Mouse (Mus musculus): ENCODE results near the gene Kat6b. TPM values are rescaled to one million over a fixed set of nuclear protein-coding genes. Genes with fewer than 3 reads are reported as not detected.

Kat6b gene
- polyA plus RNA-seq, 1 experiment from 2014 or later: 13.5 TPM

DNA sequence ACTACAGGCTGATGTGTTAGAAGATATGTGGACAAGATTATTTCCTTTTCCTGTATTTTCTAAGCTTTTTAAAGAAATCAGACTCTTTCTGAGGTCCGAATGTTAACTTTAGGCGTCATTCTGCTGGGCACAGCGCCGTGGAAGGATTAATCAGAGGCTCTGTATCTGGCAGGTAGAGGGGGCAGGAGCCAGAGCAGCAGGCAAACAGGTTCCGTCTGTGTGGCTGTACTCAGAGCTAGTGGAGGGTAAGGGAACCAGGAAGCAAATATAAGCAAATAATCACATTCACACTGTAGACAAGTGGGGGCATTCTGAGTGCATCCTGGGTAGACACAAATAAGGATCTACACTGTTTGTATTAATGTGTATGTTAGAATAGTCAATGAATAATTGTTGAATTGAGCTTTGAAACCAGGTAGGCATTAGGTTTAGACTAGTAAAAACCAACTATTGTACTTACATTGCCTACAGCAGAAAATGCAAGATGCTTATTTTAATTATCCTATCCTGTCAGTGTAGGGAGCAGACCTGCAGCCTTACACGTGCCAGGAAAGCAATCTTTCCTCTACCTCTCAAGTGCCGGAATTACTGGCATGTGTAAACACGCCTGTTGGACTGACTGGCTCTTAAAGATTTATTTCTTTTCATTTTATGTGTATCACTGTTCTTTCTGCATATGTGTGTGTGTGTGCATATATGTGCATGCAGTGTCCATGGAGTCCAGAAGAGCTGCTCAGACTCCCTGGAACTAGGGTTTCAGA lies 104.4 kb downstream of the Kat6b start:
- Histone ChIP-seq H3K36me3 (ENCODE audit: control insufficient read depth, insufficient read depth, low read length) (no peaks in the 10 kb centered on the region), H3K4me1 (ENCODE audit: control insufficient read depth, insufficient read depth, low read length) (peaks cover 36% of the 10 kb centered on the region), H3K27ac (ENCODE audit: low read depth, low read length) (no peak overlapping the region), H3K4me3 (ENCODE audit: low read depth, low read length) (no peak overlapping the region), H3K4me2 (no peak overlapping the region), H3K9ac (ENCODE audit: low read length) (no peak overlapping the region), H3K9me3 (ENCODE audit: control insufficient read depth, low read length) (no peaks in the 10 kb centered on the region), H3K27me3 (ENCODE audit: control insufficient read depth, insufficient read depth, low read length) (no peaks in the 10 kb centered on the region)
- 54% methylated on average over 8 of the region's 8 CpGs for WGBS
- ATAC-seq (ENCODE audit: low FRiP score): no peak
- no peak for DNase-seq (ENCODE audit: low spot score, missing footprints)

- DNase-seq (ENCODE audit: low spot score, missing footprints): no peak
- Histone ChIP-seq H3K9me3 (ENCODE audit: control insufficient read depth, low read length) (no peaks in the 10 kb centered on the region), H3K4me2 (no peak overlapping the region), H3K27me3 (ENCODE audit: control insufficient read depth, insufficient read depth, low read length) (no peaks in the 10 kb centered on the region), H3K4me3 (ENCODE audit: low read depth, low read length) (no peak overlapping the region), H3K27ac (ENCODE audit: low read depth, low read length) (no peak overlapping the region), H3K4me1 (ENCODE audit: control insufficient read depth, insufficient read depth, low read length) (peaks cover 28% of the 10 kb centered on the region), H3K36me3 (ENCODE audit: control insufficient read depth, insufficient read depth, low read length) (no peaks in the 10 kb centered on the region), H3K9ac (ENCODE audit: low read length) (no peak overlapping the region)
- ATAC-seq (ENCODE audit: low FRiP score): no peak
- WGBS: 21% methylated on average over 4 of the region's 4 CpGs
These were observed 105.4 kb downstream of the Kat6b start for GRCm38 (mm10) chr14:21586481-21587118.

DNA sequence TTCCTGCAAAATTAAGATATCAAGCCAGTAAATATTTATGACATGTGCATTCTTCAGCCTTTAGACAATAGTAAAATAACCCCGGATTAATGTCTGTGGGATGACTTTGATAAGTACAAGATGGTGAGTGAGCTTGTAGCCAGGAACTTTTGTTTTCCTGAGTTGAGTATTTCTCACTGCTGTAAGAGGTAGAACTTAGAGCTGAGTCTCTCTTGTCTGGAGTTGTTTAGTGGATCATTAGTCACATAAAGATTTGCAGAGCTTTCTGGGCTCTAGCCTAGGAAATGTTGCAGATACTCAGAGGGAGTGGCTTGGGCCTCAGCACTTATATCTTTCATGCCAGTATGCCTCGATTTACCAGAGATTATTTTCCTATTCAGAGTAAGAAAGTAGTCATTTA lies 106.7 kb downstream of the Kat6b start:
- no peaks in the 10 kb centered on the region for H3K36me3 ChIP-seq (ENCODE audit: control insufficient read depth, insufficient read depth, low read length)
- peaks cover 25% of the 10 kb centered on the region for H3K4me1 ChIP-seq (ENCODE audit: control insufficient read depth, insufficient read depth, low read length)
- H3K27ac ChIP-seq (ENCODE audit: low read depth, low read length): no peak overlapping the region
- H3K4me3 ChIP-seq (ENCODE audit: low read depth, low read length): no peak overlapping the region
- 78% methylated on average over 2 of the region's 2 CpGs for WGBS
- H3K9me3 ChIP-seq (ENCODE audit: control insufficient read depth, low read length): 0 out of 2 replicates have a peak, but pooled peaks cover 3% of the 10 kb centered on the region
- no peaks in the 10 kb centered on the region for H3K27me3 ChIP-seq (ENCODE audit: control insufficient read depth, insufficient read depth, low read length)
- ATAC-seq (ENCODE audit: low FRiP score) (no peak), DNase-seq (ENCODE audit: low spot score, missing footprints) (no peak)
- H3K4me2 ChIP-seq: no peak overlapping the region
- no peak overlapping the region for H3K9ac ChIP-seq (ENCODE audit: low read length)

GRCm38 (mm10) chr14:21589620-21590019 lies 108.4 kb downstream of the Kat6b start:
- H3K4me1 ChIP-seq (ENCODE audit: control insufficient read depth, insufficient read depth, low read length): peaks cover 13% of the 10 kb centered on the region
- no peaks in the 10 kb centered on the region for H3K27me3 ChIP-seq (ENCODE audit: control insufficient read depth, insufficient read depth, low read length)
- H3K4me3 ChIP-seq (ENCODE audit: low read depth, low read length): no peak overlapping the region
- WGBS: 88% methylated on average over 7 of the region's 7 CpGs
- no peak for DNase-seq (ENCODE audit: low spot score, missing footprints)
- no peaks in the 10 kb centered on the region for H3K36me3 ChIP-seq (ENCODE audit: control insufficient read depth, insufficient read depth, low read length)
- no peak overlapping the region for H3K9ac ChIP-seq (ENCODE audit: low read length)
- H3K4me2 ChIP-seq: no peak overlapping the region
- ATAC-seq (ENCODE audit: low FRiP score): no peak
- H3K9me3 ChIP-seq (ENCODE audit: control insufficient read depth, low read length): 0 out of 2 replicates have a peak, but pooled peaks cover 3% of the 10 kb centered on the region
- H3K27ac ChIP-seq (ENCODE audit: low read depth, low read length): no peak overlapping the region

DNA sequence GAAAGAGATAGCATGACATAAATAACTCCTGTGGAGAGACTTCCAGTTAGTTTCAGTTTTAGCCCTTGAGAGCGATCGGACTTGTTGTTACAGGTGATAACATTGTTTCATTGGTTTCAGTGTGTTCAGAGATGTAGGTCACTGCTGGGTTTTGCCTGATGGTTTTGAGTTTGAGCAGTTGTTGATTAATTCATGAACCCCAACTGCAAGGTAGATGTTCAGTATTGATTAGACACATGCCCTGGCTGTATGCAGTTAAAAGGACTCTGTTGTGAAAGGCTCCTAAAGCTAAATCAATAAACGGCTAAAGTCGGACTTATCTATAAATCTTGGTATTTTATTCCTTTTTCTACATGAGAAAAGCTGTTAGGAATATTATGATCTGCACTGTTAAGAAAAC lies 109.0 kb downstream of the Kat6b start:
- no peak overlapping the region for H3K27ac ChIP-seq (ENCODE audit: low read depth, low read length)

DNA sequence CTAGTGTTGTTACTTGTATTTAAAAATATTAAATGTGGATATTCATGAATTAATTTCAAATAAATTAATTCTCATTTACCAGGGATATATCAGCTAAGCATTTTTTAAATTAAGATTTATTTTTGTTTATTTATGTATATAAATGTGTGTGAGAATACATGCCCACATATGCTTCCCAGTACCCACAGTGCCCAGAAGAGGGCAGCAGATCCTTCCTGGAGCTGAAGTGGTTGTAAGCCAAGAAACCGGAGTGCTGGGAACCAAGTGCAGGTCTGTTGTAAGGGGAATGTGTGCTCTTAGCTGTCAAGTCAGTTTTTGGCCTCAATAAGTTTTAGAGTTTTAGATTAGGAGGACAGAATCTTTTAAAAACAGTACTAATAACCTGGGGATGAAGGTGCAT lies 110.9 kb downstream of the Kat6b start:
- H3K36me3 ChIP-seq (ENCODE audit: control insufficient read depth, insufficient read depth, low read length): no peaks in the 10 kb centered on the region
- no peak overlapping the region for H3K4me3 ChIP-seq (ENCODE audit: low read depth, low read length)
- no peak overlapping the region for H3K9ac ChIP-seq (ENCODE audit: low read length)
- no peak overlapping the region for H3K27ac ChIP-seq (ENCODE audit: low read depth, low read length)
- H3K27me3 ChIP-seq (ENCODE audit: control insufficient read depth, insufficient read depth, low read length): no peaks in the 10 kb centered on the region
- 100% methylated on average over 1 of the region's 1 CpGs for WGBS
- no peak for DNase-seq (ENCODE audit: low spot score, missing footprints)
- no peak overlapping the region for H3K4me2 ChIP-seq
- ATAC-seq (ENCODE audit: low FRiP score): no peak
- 0 out of 2 replicates have a peak, but pooled peaks cover 3% of the 10 kb centered on the region for H3K9me3 ChIP-seq (ENCODE audit: control insufficient read depth, low read length)
- no peaks in the 10 kb centered on the region for H3K4me1 ChIP-seq (ENCODE audit: control insufficient read depth, insufficient read depth, low read length)

More for the DNA sequence above, 109.0 kb downstream of the Kat6b start:
- 90% methylated on average over 4 of the region's 4 CpGs for WGBS
- Histone ChIP-seq H3K9me3 (ENCODE audit: control insufficient read depth, low read length) (0 out of 2 replicates have a peak, but pooled peaks cover 3% of the 10 kb centered on the region), H3K36me3 (ENCODE audit: control insufficient read depth, insufficient read depth, low read length) (no peaks in the 10 kb centered on the region), H3K9ac (ENCODE audit: low read length) (no peak overlapping the region), H3K4me2 (no peak overlapping the region), H3K4me3 (ENCODE audit: low read depth, low read length) (no peak overlapping the region), H3K4me1 (ENCODE audit: control insufficient read depth, insufficient read depth, low read length) (peaks cover 9% of the 10 kb centered on the region), H3K27me3 (ENCODE audit: control insufficient read depth, insufficient read depth, low read length) (no peaks in the 10 kb centered on the region)
- DNase-seq (ENCODE audit: low spot score, missing footprints) (no peak), ATAC-seq (ENCODE audit: low FRiP score) (no peak)

DNA sequence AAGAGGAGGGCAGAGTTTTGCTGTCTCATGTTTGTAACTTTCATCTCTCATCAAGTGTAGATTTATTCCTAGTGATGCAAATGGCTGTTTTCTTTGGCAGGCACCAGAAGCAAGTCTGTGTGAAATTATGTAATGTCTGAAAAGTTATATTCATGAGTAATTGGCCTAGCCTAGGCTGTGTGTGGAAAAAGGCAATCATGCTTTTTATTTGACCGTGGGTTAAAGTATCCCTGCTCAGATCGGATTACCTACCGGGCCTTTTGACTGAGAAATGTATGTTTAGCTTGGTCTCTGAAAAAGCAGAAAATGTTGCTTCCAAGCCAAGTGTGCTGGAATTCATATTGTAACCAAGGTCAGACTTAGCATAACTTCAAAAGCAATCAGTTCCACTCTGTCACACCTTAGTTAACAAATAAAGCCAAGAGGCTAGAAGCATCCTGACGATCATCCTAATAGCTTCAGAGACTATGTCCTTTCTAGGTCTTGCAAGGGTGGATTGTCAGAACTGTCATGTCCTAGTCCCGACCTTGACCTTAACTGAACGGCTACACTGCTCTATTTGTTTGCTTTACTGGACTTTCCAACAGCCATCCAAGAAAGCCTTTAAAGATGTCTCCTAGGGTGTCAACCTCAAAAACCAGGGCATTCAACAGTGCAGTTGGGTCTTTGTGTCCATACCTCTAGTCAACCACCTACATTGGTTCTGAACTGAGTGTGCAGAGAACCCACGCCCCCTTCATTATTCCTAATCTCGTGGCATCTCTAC lies 111.9 kb downstream of the Kat6b start:
- ATAC-seq (ENCODE audit: low FRiP score): no peak
- H3K9me3 ChIP-seq (ENCODE audit: control insufficient read depth, low read length): 0 out of 2 replicates have a peak, but pooled peaks cover 3% of the 10 kb centered on the region
- WGBS: 80% methylated on average over 8 of the region's 8 CpGs
- H3K4me3 ChIP-seq (ENCODE audit: low read depth, low read length): no peak overlapping the region
- H3K4me1 ChIP-seq (ENCODE audit: control insufficient read depth, insufficient read depth, low read length): no peaks in the 10 kb centered on the region
- DNase-seq (ENCODE audit: low spot score, missing footprints): no peak
- H3K4me2 ChIP-seq: no peak overlapping the region
- H3K27ac ChIP-seq (ENCODE audit: low read depth, low read length): no peak overlapping the region
- H3K9ac ChIP-seq (ENCODE audit: low read length): no peak overlapping the region
- H3K27me3 ChIP-seq (ENCODE audit: control insufficient read depth, insufficient read depth, low read length): no peaks in the 10 kb centered on the region
- H3K36me3 ChIP-seq (ENCODE audit: control insufficient read depth, insufficient read depth, low read length): no peaks in the 10 kb centered on the region

GRCm38 (mm10) chr14:21599446-21600173 lies 118.4 kb downstream of the Kat6b start:
- Histone ChIP-seq H3K4me1 (ENCODE audit: control insufficient read depth, insufficient read depth, low read length) (peaks cover 9% of the 10 kb centered on the region), H3K4me2 (no peak overlapping the region), H3K27ac (ENCODE audit: low read depth, low read length) (no peak overlapping the region; the same call in 1 of the 2 replicates), H3K9me3 (ENCODE audit: control insufficient read depth, low read length) (no peaks in the 10 kb centered on the region), H3K9ac (ENCODE audit: low read length) (peak overlapping the region; percentile 16; the same call in 1 of the 2 replicates), H3K36me3 (ENCODE audit: control insufficient read depth, insufficient read depth, low read length) (no peaks in the 10 kb centered on the region), H3K27me3 (ENCODE audit: control insufficient read depth, insufficient read depth, low read length) (no peaks in the 10 kb centered on the region), H3K4me3 (ENCODE audit: low read depth, low read length) (no peak overlapping the region)
- WGBS: 43% methylated on average over 9 of the region's 9 CpGs
- ATAC-seq (ENCODE audit: low FRiP score) (no peak), DNase-seq (ENCODE audit: low spot score, missing footprints) (no peak)
